12 mouse cellular contexts compared by ENCODE assay signal in the genomic region with DNA sequence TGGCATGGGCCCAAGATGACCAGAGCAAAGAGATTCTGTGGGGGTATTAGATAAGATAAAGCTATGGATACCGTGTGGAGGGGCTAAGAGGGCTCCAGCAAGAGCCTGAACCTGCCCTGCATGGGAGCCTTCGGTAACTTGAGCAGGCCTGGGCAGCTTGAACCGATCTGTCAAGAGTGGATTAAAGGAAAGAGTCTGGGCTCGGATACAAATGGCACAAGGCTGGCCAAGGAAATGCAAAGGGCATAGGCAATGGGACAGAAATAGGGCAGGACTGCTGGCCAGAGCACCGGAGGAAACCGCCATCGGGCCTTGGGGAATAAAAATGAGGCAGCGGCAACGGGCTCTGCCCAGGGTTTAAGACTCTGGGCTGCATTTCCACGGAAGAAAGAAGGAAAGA. TPM values are rescaled to one million over a fixed set of nuclear protein-coding genes. Genes with fewer than 3 reads are reported as not detected.
DNase-seq lines count a peak whose midpoint lies in the region; ATAC-seq and TF ChIP-seq lines count a peak whose summit lies in the region.
"Had no signal": no experiment of that assay in that cellular context is flagged by ENCODE, and none has a peak within 500 bp of the region (broad histone marks: within the 10 kb centered on the region; RNA-seq: fewer than 3 reads in every experiment).

No protein-coding gene starts in this region.

- intact Hi-C loops in gastrocnemius, postnatal 36 days (cut with DNase I) = no loop called here

- no peaks in the 10 kb centered on the region for H3K27me3 ChIP-seq in heart, embryonic 11.5 days (ENCODE audit: control insufficient read depth, insufficient read depth, low read length)
- H3K27me3 ChIP-seq in midbrain, embryonic 11.5 days (ENCODE audit: control insufficient read depth, insufficient read depth, low read length) = no peaks in the 10 kb centered on the region
- H3K27me3 ChIP-seq in midbrain, embryonic 14.5 days (ENCODE audit: control insufficient read depth, insufficient read depth, low read length) = no peaks in the 10 kb centered on the region
- H3K27me3 ChIP-seq in stomach, postnatal 0 days (ENCODE audit: control insufficient read depth, insufficient read depth, low read length) = no peaks in the 10 kb centered on the region
- H3K27me3 ChIP-seq: megakaryocyte, embryonic 14.5 days had no signal

- no peaks in the 10 kb centered on the region for H3K9me3 ChIP-seq in heart, embryonic 11.5 days (replicated peaks; ENCODE audit: control insufficient read depth, low read length)
- no peaks in the 10 kb centered on the region for H3K9me3 ChIP-seq in midbrain, embryonic 11.5 days (ENCODE audit: control insufficient read depth, low read length)
- no peaks in the 10 kb centered on the region for H3K9me3 ChIP-seq in midbrain, embryonic 14.5 days (ENCODE audit: control insufficient read depth, low read length)
- no peaks in the 10 kb centered on the region for H3K9me3 ChIP-seq in stomach, postnatal 0 days (ENCODE audit: control insufficient read depth, low read length)

- no peaks in the 10 kb centered on the region for H3K36me3 ChIP-seq in heart, embryonic 11.5 days (ENCODE audit: control insufficient read depth, insufficient read depth, low read length)
- H3K36me3 ChIP-seq in midbrain, embryonic 11.5 days (ENCODE audit: control insufficient read depth, insufficient read depth, low read length) = no peaks in the 10 kb centered on the region
- H3K36me3 ChIP-seq in midbrain, embryonic 14.5 days (ENCODE audit: control insufficient read depth, insufficient read depth, low read length) = no peaks in the 10 kb centered on the region
- H3K36me3 ChIP-seq in stomach, postnatal 0 days (ENCODE audit: control insufficient read depth, insufficient read depth, low read length) = no peaks in the 10 kb centered on the region

- H3K4me2 ChIP-seq in heart, embryonic 11.5 days = no peak overlapping the region
- no peak overlapping the region for H3K4me2 ChIP-seq in midbrain, embryonic 11.5 days
- no peak overlapping the region for H3K4me2 ChIP-seq in midbrain, embryonic 14.5 days (ENCODE audit: low read length)
- no peak overlapping the region for H3K4me2 ChIP-seq in stomach, postnatal 0 days (replicated peaks; ENCODE audit: low read depth)

- H3K27ac ChIP-seq in heart, embryonic 11.5 days (ENCODE audit: low read depth, low read length) = no peak overlapping the region
- H3K27ac ChIP-seq in midbrain, embryonic 11.5 days (ENCODE audit: low read depth, low read length) = no peak overlapping the region
- no peak overlapping the region for H3K27ac ChIP-seq in midbrain, embryonic 14.5 days (replicated peaks; ENCODE audit: low read depth, low read length)
- no peak overlapping the region for H3K27ac ChIP-seq in stomach, postnatal 0 days (replicated peaks)

- no peak for TF ChIP-seq EP300 in stomach, postnatal 0 days (optimal IDR thresholded peaks at IDR 0.05)

- no peak overlapping the region for H3K9ac ChIP-seq in heart, embryonic 11.5 days (ENCODE audit: low read depth, low read length)
- H3K9ac ChIP-seq in midbrain, embryonic 11.5 days (ENCODE audit: low read length) = no peak overlapping the region
- H3K9ac ChIP-seq in midbrain, embryonic 14.5 days (replicated peaks; ENCODE audit: low read length) = no peak overlapping the region
- no peak overlapping the region for H3K9ac ChIP-seq in stomach, postnatal 0 days (ENCODE audit: low read length)

- H3K4me1 ChIP-seq in heart, embryonic 11.5 days (ENCODE audit: control insufficient read depth, insufficient read depth, low read length) = peaks cover 5% of the 10 kb centered on the region; the same call in 1 of the 2 replicates
- no peaks in the 10 kb centered on the region for H3K4me1 ChIP-seq in midbrain, embryonic 11.5 days (ENCODE audit: control insufficient read depth, insufficient read depth, low read length)
- no peaks in the 10 kb centered on the region for H3K4me1 ChIP-seq in midbrain, embryonic 14.5 days (ENCODE audit: control insufficient read depth, insufficient read depth, low read length)
- H3K4me1 ChIP-seq in stomach, postnatal 0 days (replicated peaks; ENCODE audit: control insufficient read depth, insufficient read depth) = no peaks in the 10 kb centered on the region

- no peak overlapping the region for H3K4me3 ChIP-seq in heart, embryonic 11.5 days (ENCODE audit: low read depth, low read length)
- no peak overlapping the region for H3K4me3 ChIP-seq in midbrain, embryonic 11.5 days (ENCODE audit: low read depth, low read length)
- H3K4me3 ChIP-seq in midbrain, embryonic 14.5 days (replicated peaks; ENCODE audit: low read depth, low read length) = no peak overlapping the region
- no peak overlapping the region for H3K4me3 ChIP-seq in stomach, postnatal 0 days (ENCODE audit: low read depth, low read length)
- H3K4me3 ChIP-seq: megakaryocyte, embryonic 14.5 days had no signal

- DNase-seq in heart, adult 18-20 months = peak; percentile 41 to 70
- peak; percentile 75 for DNase-seq in midbrain, embryonic 11.5 days (ENCODE audit: low spot score, missing footprints)
- DNase-seq in midbrain, embryonic 14.5 days = no peak
- peak; percentile 44 to 58 for DNase-seq in gastrocnemius, postnatal 36 days
- no peak for DNase-seq in stomach, postnatal 0 days (ENCODE audit: low spot score)
- no peak for DNase-seq in urinary bladder, postnatal 10 days (ENCODE audit: low spot score)
- no peak for DNase-seq in layer of hippocampus, postnatal 25 days (ENCODE audit: extremely low spot score in 1 of 2, low spot score in 1 of 2)
- DNase-seq: kidney, adult 2 months; right cerebral cortex, postnatal 4 days; thymus, adult 18-20 months had no signal

- 36% methylated on average over 10 of the region's 10 CpGs for WGBS in heart, embryonic 11.5 days (ENCODE audit: insufficient replicate concordance)
- 60% methylated on average over 10 of the region's 10 CpGs for WGBS in midbrain, embryonic 11.5 days
- WGBS in midbrain, embryonic 14.5 days = 62% methylated on average over 10 of the region's 10 CpGs
- 40% methylated on average over 10 of the region's 10 CpGs for WGBS in stomach, postnatal 0 days

- TF ChIP-seq CTCF in stomach, postnatal 0 days (IDR thresholded peaks at IDR 0.05; ENCODE audit: low read depth) = no peak

- no peak for ATAC-seq in heart, embryonic 11.5 days (replicated peaks; ENCODE audit: insufficient number of reproducible peaks, low FRiP score, low TSS enrichment)
- ATAC-seq in midbrain, embryonic 11.5 days (ENCODE audit: low FRiP score) = no peak
- no peak for ATAC-seq in midbrain, embryonic 14.5 days (ENCODE audit: low FRiP score, low TSS enrichment)
- ATAC-seq in stomach, postnatal 0 days (ENCODE audit: low FRiP score, low TSS enrichment) = peak; percentile 59; the same call in 1 of the 2 replicates

RNA-seq across cellular contexts. Expression of gene Frat1, which starts 12.4 kb away (rescaled TPM):
- total RNA-seq in heart, adult 18-20 months (2021) = 1 to 10 TPM; 1.7 to 2.5 TPM
- polyA plus RNA-seq in heart, embryonic 11.5 days (2014; fragmentation: Nextera tagmentation; extraction: Ambion mirVana) = 3.5 and 3.6 TPM in 2 replicates
- 9.7 and 10.1 TPM in 2 replicates for polyA plus RNA-seq in midbrain, embryonic 11.5 days (2014; fragmentation: Nextera tagmentation; extraction: Ambion mirVana)
- 30.6 and 32.7 TPM in 2 replicates for polyA plus RNA-seq in midbrain, embryonic 14.5 days (2014; fragmentation: Nextera tagmentation; extraction: Ambion mirVana)
- total RNA-seq in gastrocnemius, postnatal 36 days (2021) = 1 to 10 TPM; 5.3 to 7.3 TPM
- polyA plus RNA-seq in stomach, postnatal 0 days (2015; fragmentation: Nextera tagmentation; extraction: Ambion mirVana) = 9.3 and 9.8 TPM in 2 replicates
- total RNA-seq in layer of hippocampus, postnatal 25 days (2021) = 10 to 100 TPM; 22.4 to 24.8 TPM

RNA-seq across cellular contexts. Expression of gene Arhgap19, which starts 15.5 kb away (rescaled TPM):
- 1 to 10 TPM; 2.0 to 2.6 TPM for total RNA-seq in heart, adult 18-20 months (2021)
- 20.8 and 22.8 TPM in 2 replicates for polyA plus RNA-seq in heart, embryonic 11.5 days (2014; fragmentation: Nextera tagmentation; extraction: Ambion mirVana)
- polyA plus RNA-seq in midbrain, embryonic 11.5 days (2014; fragmentation: Nextera tagmentation; extraction: Ambion mirVana) = 36.6 and 38.8 TPM in 2 replicates
- polyA plus RNA-seq in midbrain, embryonic 14.5 days (2014; fragmentation: Nextera tagmentation; extraction: Ambion mirVana) = 4.7 and 8.5 TPM in 2 replicates
- 1 to 10 TPM; 6.4 to 6.6 TPM for total RNA-seq in gastrocnemius, postnatal 36 days (2021)
- 2.7 and 3.5 TPM in 2 replicates for polyA plus RNA-seq in stomach, postnatal 0 days (2015; fragmentation: Nextera tagmentation; extraction: Ambion mirVana)
- 1 to 10 TPM; 2.4 to 2.5 TPM for total RNA-seq in layer of hippocampus, postnatal 25 days (2021)

RNA-seq across cellular contexts. Expression of gene Frat2, which starts 30.6 kb away (rescaled TPM):
- 1 to 10 TPM; 2.5 to 3.3 TPM for total RNA-seq in heart, adult 18-20 months (2021)
- 1.1 and 2.2 TPM in 2 replicates for polyA plus RNA-seq in heart, embryonic 11.5 days (2014; fragmentation: Nextera tagmentation; extraction: Ambion mirVana)
- polyA plus RNA-seq in midbrain, embryonic 11.5 days (2014; fragmentation: Nextera tagmentation; extraction: Ambion mirVana) = 6.6 and 7.2 TPM in 2 replicates
- 5.6 and 7.3 TPM in 2 replicates for polyA plus RNA-seq in midbrain, embryonic 14.5 days (2014; fragmentation: Nextera tagmentation; extraction: Ambion mirVana)
- 10 to 100 TPM; 13.9 to 18.5 TPM for total RNA-seq in gastrocnemius, postnatal 36 days (2021)
- 3.5 and 4.3 TPM in 2 replicates for polyA plus RNA-seq in stomach, postnatal 0 days (2015; fragmentation: Nextera tagmentation; extraction: Ambion mirVana)
- total RNA-seq in layer of hippocampus, postnatal 25 days (2021) = 10 to 100 TPM; 13.9 to 14.9 TPM

Comparison
In these comparisons a context has a peak if more than half of its experiments do, and no peak if none do; other contexts are left out.
1. DNase-seq: peak in heart, adult 18-20 months (2 of 2), midbrain, embryonic 11.5 days (single experiment) and gastrocnemius, postnatal 36 days (2 of 2); none in midbrain, embryonic 14.5 days (single experiment), stomach, postnatal 0 days (single experiment), urinary bladder, postnatal 10 days (single experiment) and layer of hippocampus, postnatal 25 days (0 of 2).